Mouse (Mus musculus) B cell, adult 67 days (primary cell): ENCODE results near the gene Mical1. TPM values are rescaled to one million over a fixed set of nuclear protein-coding genes. Genes with fewer than 3 reads are reported as not detected.

Source experiments
- total RNA-seq, 2 experiments: library from RNA; stranded (reverse); gene quantifications; 4 replicates each; pipeline ENCODE4 v1.2.4; 2023

Gene Mical1
- total RNA-seq: 100 to 1,000 TPM; 295 to 325 TPM

DNA sequence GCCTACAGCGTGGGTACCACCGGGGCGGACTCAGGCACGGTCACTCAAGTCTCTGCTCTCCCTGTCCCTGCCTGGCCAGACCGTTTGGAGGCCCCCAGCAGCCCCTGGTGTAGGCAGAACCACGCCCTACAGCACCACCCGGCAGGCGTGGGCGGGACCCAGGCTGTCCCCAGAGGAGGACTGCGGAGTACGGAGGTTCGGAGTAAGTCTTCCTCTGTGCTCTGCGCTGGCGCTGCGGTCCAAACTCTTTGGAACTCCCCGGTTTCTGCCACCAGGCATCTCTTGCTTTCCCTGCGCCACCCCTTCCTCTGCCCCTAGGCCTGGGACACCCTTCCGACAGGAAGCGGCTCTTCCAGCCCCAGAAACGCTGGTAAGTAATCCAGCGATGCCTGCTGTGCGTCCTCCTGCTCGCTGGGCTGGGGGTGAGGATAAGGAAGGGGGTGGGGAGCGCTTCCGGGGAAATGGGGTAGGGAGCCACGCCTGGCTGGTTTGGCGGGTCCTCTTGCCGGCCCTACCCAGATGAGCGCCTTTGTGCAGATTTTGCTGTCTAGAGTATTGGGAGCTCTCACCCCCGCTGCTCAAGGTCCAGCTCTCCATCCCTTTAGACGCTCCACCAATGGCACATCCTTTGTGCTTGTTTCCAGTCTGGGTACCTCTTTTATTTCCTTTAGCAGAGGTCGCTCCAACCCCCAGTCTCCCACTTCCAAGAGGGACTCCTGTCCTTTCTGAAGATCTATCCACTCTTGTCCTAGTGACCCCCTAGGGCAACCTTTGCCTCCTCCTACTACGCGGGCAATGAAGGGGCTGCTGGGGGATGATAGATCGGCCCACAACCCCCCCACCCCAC lies at the start of gene Mical1:
Gene Mical1, plus strand, starts transcription at position 144 of the 847 bp plus-strand sequence.

DNA sequence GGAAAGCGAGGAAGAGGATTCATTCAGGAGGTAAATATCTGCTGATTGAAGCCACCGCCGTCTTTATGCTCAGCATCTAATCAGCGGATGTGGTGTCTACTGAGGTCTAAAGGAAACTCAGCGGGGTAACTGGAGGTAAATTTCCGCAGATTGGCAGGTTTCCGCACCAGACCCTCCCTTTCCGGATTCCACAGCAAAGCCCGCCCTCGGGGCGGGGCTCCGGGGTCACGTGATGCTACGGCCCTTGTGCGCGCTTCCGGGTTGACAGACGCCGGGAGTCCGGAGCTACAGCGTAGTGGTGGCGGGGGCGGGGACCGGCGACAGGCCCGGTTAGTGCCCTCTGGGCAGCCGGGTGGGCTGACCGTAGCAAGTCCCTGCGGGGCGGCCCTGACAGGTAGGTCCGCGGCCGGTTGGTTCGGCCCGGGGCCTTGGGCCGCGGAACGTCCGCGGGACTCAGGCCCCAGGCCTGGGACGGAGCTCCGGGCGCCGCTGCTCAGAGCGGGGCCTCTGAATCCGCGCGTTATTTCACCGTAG lies 25.9 kb upstream of the Mical1 start, which contains the start of gene Zbtb24:
Gene Zbtb24, plus strand, starts transcription at position 247 of the 534 bp plus-strand sequence.

DNA sequence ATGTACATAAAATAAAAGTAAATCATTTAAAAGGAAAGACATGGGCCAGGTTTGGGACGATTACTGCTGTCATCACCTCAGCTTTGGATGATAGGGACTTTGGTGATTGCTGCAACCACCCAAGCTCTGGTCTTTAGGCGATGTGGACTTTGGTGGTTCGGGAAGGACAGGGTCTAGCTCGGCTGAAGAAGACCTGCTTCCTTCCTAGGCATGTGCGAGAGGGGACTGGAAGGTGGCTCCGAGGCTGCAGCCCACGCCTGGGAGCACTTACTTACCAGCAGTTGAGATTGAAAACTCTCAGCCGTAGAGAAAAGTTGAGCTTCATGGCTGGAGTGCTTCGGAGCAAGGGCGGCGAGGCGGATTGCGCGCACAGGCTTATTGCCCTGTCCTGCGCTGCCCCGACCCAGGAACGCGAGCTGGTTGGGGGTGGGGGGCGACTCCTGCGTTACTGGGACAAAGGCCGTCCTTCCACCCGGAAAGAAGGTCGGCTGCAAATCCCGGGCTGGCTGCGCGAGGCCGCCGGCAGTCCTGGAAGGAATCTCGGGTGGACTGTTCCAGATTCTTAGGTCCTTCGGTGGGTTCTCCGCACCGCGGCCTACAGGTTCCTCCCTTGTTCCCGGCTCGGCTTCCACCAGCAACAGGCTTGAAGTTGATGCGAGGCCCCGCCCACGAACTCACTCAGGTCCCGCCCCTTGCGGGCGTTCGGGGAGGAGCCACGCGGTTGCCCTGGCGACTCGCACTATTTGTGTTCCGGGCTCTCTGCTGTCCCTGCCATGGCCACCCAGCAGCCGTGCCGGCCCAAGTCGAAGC lies 13.8 kb downstream of the Mical1 start, which contains the start of the genes Smpd2 and Ppil6:
Gene Smpd2, minus strand, starts transcription at position 662 of the 810 bp plus-strand sequence.
Gene Ppil6, plus strand, starts transcription at position 732 of the 810 bp plus-strand sequence.

DNA sequence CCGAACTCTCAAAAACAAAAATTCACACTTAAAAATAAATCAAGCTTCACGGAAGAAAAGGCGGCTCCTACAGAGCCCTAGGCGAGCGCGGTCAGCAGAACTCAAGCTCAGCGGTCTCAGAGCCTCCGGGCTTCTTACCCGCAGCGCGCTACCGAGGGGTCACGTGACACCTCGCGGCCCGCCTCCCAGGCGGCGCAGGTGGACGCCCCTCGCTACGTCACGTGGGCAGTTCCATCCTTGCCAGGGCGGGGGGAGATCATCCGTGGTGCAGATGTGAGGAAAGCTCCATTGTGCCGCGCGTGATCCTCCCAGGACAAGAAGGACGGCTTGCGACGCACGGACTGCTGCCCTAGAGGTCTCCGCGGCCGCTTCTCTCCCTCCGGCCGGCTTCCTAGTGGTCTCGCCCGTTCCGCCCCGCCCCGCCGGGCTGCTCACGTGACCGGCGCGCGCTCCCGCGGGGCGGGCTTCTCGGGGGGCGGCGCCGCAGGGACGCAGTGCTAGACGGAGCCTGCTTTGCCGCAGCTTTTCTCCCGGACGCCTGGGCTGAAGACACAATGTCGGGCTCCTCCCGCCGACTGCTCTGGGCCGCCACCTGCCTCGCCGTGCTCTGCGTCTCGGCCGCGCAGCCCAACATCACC lies 43.0 kb downstream of the Mical1 start, which contains the start of gene Cd164:
Gene Cd164, plus strand, starts transcription at position 434 of the 638 bp plus-strand sequence.

Other genes with a start within 250 kb of the Mical1 start
- 10 to 100 TPM; 34.5 to 36.5 TPM for gene Fig4, start 173.1 kb upstream of the Mical1 start, total RNA-seq
- gene Ak9, start 172.3 kb upstream of the Mical1 start, total RNA-seq: under 1 TPM in 1 of 2 experiments, not detected in 1; 0.09 TPM
- gene Zbtb24, start 25.9 kb upstream of the Mical1 start, total RNA-seq: 10 to 100 TPM; 50.6 to 51.3 TPM
- 10 to 100 TPM; 17.5 to 27.2 TPM for gene Smpd2, start 14.1 kb downstream of the Mical1 start, total RNA-seq
- not detected for gene Ppil6, start 14.1 kb downstream of the Mical1 start, total RNA-seq
- 100 to 1,000 TPM; 288 to 304 TPM for gene Cd164, start 43.1 kb downstream of the Mical1 start, total RNA-seq
- under 1 TPM in 1 of 2 experiments, not detected in 1; 0.38 TPM for gene Ccdc162, start 240.3 kb downstream of the Mical1 start, total RNA-seq